26 mouse cellular contexts compared by ENCODE assay signal in the genomic region with DNA sequence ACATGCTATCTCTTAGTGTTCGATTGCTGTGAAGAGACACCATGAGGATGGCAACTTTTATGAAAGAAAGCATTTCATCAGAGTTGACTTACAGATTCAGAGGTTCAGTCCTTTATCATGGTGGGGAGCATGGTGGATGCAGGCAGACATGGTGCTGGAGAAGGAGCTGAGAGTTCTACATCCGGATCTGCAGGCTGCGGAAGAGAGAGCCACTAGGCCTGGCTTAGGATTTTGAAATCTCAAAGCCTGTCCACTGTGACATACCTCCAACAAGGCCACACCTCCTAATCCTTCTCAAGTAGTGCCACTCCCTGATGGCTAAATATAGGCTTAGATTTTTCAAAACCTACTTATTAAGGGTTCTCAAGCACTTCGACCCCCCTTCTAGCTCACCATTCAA. TPM values are rescaled to one million over a fixed set of nuclear protein-coding genes. Genes with fewer than 3 reads are reported as not detected.
"Had no signal": no experiment of that assay in that cellular context is flagged by ENCODE, and none has a peak within 500 bp of the region (broad histone marks: within the 10 kb centered on the region; RNA-seq: fewer than 3 reads in every experiment).

No protein-coding gene starts in this region.

- H3K4me1 ChIP-seq: embryonic facial prominence, embryonic 10.5 days; embryonic facial prominence, embryonic 12.5 days; embryonic facial prominence, embryonic 13.5 days; embryonic facial prominence, embryonic 15.5 days; forebrain, embryonic 10.5 days; forebrain, embryonic 12.5 days; forebrain, embryonic 13.5 days; forebrain, embryonic 15.5 days had no signal

- H3K27ac ChIP-seq: embryonic facial prominence, embryonic 10.5 days; embryonic facial prominence, embryonic 12.5 days; embryonic facial prominence, embryonic 13.5 days; embryonic facial prominence, embryonic 15.5 days; forebrain, embryonic 10.5 days; forebrain, embryonic 12.5 days; forebrain, embryonic 13.5 days; forebrain, embryonic 15.5 days; gastrocnemius, adult 2 months; heart, adult 2 months had no signal

- H3K4me3 ChIP-seq: embryonic facial prominence, embryonic 10.5 days; embryonic facial prominence, embryonic 12.5 days; embryonic facial prominence, embryonic 13.5 days; embryonic facial prominence, embryonic 15.5 days; erythroblast, embryonic 14.5 days; forebrain, embryonic 10.5 days; forebrain, embryonic 12.5 days; forebrain, embryonic 13.5 days; forebrain, embryonic 15.5 days; gastrocnemius, adult 2 months; heart, adult 2 months had no signal

- H3K9me3 ChIP-seq: embryonic facial prominence, embryonic 10.5 days; embryonic facial prominence, embryonic 12.5 days; embryonic facial prominence, embryonic 15.5 days; forebrain, embryonic 10.5 days; forebrain, embryonic 12.5 days; forebrain, embryonic 13.5 days; forebrain, embryonic 15.5 days had no signal

- H3K36me3 ChIP-seq: embryonic facial prominence, embryonic 10.5 days; embryonic facial prominence, embryonic 12.5 days; embryonic facial prominence, embryonic 13.5 days; embryonic facial prominence, embryonic 15.5 days; forebrain, embryonic 10.5 days; forebrain, embryonic 12.5 days; forebrain, embryonic 15.5 days had no signal

- DNase-seq: cerebellum, adult 2 months; cerebellum, adult 8-10 months; cerebellum, adult 9-10 months; cerebellum, adult 9-11 months; cerebellum, postnatal 10 days; cerebellum, postnatal 14 days; cerebellum, postnatal 25 days; cerebellum, postnatal 36 days; embryo, embryonic 11 days; forebrain, postnatal 0 days; gastrocnemius, adult 2 months; gastrocnemius, postnatal 10 days; gastrocnemius, postnatal 14 days; gastrocnemius, postnatal 25 days; gastrocnemius, postnatal 36 days; heart, adult 18-20 months; heart, adult 2 months had no signal

- H3K27me3 ChIP-seq: embryonic facial prominence, embryonic 12.5 days; embryonic facial prominence, embryonic 13.5 days; embryonic facial prominence, embryonic 15.5 days; forebrain, embryonic 12.5 days; forebrain, embryonic 13.5 days; forebrain, embryonic 15.5 days had no signal

RNA-seq across cellular contexts. Expression of a gene that starts 8.4 kb away (rescaled TPM):
- polyA plus RNA-seq: erythroblast, embryonic 14.5 days had no signal
